Mouse (Mus musculus) hindbrain, embryonic 11.5 days (tissue): ENCODE data around the gene 2210016L21Rik. TPM values are rescaled to one million over a fixed set of nuclear protein-coding genes. Genes with fewer than 3 reads are reported as not detected.

Experiments
- ATAC-seq: fragments of 200-750 bp; cut with Nextera tagmentation; 2 replicates; pipeline ENCODE4 v1.8.0; 2017; ENCODE audit warnings: mild to moderate bottlenecking, moderate TSS enrichment, moderate library complexity; ENCODE audit not compliant: low FRiP score
- DNase-seq: peaks from one replicate; pipeline ENCODE4 v3.0.0-alpha.2; 2015; ENCODE audit warnings: low spot score
- H3K27ac ChIP-seq: fragments of 300-500 bp; sonication (generic); 2 replicates; pipeline ENCODE4 v1.5.1; 2014; ENCODE audit warnings: mild to moderate bottlenecking, low read depth, low read length
- H3K27me3 ChIP-seq: fragments of 300-500 bp; sonication (generic); 2 replicates; pipeline ENCODE4 v1.6.1; 2014; ENCODE audit warnings: mild to moderate bottlenecking, low read length, moderate library complexity, mixed read lengths; ENCODE audit not compliant: control insufficient read depth, insufficient read depth
- H3K36me3 ChIP-seq: fragments of 300-500 bp; sonication (generic); 2 replicates; pipeline ENCODE4 v1.6.1; 2014; ENCODE audit warnings: mild to moderate bottlenecking, low read length, moderate library complexity, mixed read lengths; ENCODE audit not compliant: control insufficient read depth, insufficient read depth
- H3K4me1 ChIP-seq: fragments of 300-500 bp; sonication (generic); replicated peaks from 2 replicates; pipeline ENCODE4 v1.6.1; 2014; ENCODE audit warnings: low read length, mixed read lengths; ENCODE audit not compliant: control insufficient read depth, insufficient read depth
- H3K4me2 ChIP-seq: fragments of 300-500 bp; sonication (generic); replicated peaks from 2 replicates; pipeline ENCODE4 v1.6.1; 2014; ENCODE audit warnings: mild to moderate bottlenecking, low read depth, low read length
- H3K4me3 ChIP-seq: fragments of 300-500 bp; sonication (generic); 2 replicates; pipeline ENCODE4 v1.5.1; 2014; ENCODE audit warnings: low read depth, low read length
- H3K9ac ChIP-seq: fragments of 300-500 bp; sonication (generic); 2 replicates; pipeline ENCODE4 v1.6.1; 2014; ENCODE audit warnings: low read depth, low read length
- H3K9me3 ChIP-seq: fragments of 300-500 bp; sonication (generic); 2 replicates; pipeline ENCODE4 v1.6.1; 2016; ENCODE audit warnings: low read length; ENCODE audit not compliant: control insufficient read depth
- WGBS: fragments of 180-500 bp; shearing (Covaris S2); extraction: QIAGEN DNeasy Blood & Tissue Kit; methylation state at CpG from one replicate; pipeline ENCODE4 v1.1.7; 2014; 5-methylcytosine and 5-hydroxymethylcytosine counted together
- polyA plus RNA-seq: library from polyadenylated mRNA; unstranded; fragments of >200 nt; fragmentation: Nextera tagmentation; extraction: Ambion mirVana; gene quantifications from 2 replicates; pipeline ENCODE4 v1.2.1, GENCODE M21; 2014

Gene 2210016L21Rik
- 48.1 and 57.4 TPM in 2 replicates for polyA plus RNA-seq

DNA sequence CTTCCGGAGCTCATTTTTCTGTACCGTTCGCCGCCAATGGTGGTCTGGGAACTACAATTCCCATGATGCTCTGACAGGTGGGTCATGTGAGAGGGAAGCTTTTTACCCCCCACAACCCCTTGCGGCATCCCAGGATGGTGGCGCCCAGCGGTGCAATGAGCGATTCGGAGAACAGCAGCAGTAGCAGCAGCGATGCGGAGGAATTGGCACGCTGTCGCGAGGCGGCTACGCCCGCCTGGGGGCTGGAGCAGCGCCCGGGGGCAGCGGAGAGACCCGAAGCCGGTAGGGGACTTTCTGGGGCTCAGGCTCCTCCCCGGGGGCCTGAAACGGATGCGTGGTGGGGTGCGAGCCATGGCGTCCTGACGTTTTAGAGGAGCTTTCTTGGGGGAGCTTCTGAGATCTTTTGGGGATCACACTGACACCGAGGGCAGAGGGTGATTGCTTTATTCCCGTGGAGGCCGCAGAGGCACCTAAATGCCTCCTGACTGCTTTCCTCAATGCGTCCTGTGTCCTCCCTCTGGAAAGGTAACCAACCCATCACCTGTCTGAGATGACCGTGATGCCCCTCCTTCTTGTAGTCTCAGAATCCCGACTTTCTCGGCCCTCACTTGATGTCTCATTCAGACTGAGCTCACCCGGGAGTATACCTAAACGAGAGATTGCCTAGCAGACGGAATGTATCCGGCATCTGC is at the start of gene 2210016L21Rik:
Gene 2210016L21Rik (plus strand): TSS at position 85 of the 692 bp plus-strand sequence.
- H3K9me3 ChIP-seq: no peaks in the 10 kb centered on the region
- H3K4me3 ChIP-seq: peak within 1 kb of the TSS; percentile 90
- H3K9ac ChIP-seq: peak within 1 kb of the TSS; percentile 92
- H3K4me2 ChIP-seq: peak within 1 kb of the TSS; percentile 69
- ATAC-seq (peak; percentile 92), DNase-seq (peak; percentile 92)
- 0 out of 2 replicates have a peak, but pooled peaks cover 3% of the 10 kb centered on the region for H3K36me3 ChIP-seq
- WGBS: 2% methylated on average over 39 of the region's 39 CpGs
- peak within 1 kb of the TSS; percentile 76 for H3K27ac ChIP-seq
- no peaks in the 10 kb centered on the region for H3K27me3 ChIP-seq
- H3K4me1 ChIP-seq: no peaks in the 10 kb centered on the region

DNA sequence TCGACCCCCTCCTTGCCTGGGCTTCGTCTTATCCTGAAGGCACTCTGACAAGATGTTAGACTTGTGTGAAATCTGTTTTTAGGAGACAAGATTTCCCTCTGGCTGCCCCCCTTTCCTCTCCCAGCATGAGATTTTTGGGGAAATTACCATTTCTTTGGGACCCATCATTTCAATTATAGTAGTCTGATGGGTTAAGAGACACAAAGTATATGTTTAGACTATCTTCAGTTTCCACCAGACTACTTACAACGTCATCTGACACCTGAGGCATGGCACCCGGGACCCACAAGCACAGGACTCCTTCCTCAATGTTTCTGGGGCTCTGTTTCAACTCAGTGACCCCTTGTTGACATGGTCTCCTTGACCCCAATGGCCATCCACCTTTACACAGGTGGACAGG is 46.4 kb upstream of the 2210016L21Rik start:
- Histone ChIP-seq H3K4me3 (no peak overlapping the region), H3K9ac (no peak overlapping the region), H3K36me3 (no peaks in the 10 kb centered on the region), H3K4me1 (no peaks in the 10 kb centered on the region; the same call in 1 of the 2 replicates), H3K9me3 (no peaks in the 10 kb centered on the region), H3K4me2 (no peak overlapping the region), H3K27me3 (no peaks in the 10 kb centered on the region), H3K27ac (no peak overlapping the region)
- no peak for DNase-seq
- 83% methylated on average over 4 of the region's 4 CpGs for WGBS
- no peak for ATAC-seq

DNA sequence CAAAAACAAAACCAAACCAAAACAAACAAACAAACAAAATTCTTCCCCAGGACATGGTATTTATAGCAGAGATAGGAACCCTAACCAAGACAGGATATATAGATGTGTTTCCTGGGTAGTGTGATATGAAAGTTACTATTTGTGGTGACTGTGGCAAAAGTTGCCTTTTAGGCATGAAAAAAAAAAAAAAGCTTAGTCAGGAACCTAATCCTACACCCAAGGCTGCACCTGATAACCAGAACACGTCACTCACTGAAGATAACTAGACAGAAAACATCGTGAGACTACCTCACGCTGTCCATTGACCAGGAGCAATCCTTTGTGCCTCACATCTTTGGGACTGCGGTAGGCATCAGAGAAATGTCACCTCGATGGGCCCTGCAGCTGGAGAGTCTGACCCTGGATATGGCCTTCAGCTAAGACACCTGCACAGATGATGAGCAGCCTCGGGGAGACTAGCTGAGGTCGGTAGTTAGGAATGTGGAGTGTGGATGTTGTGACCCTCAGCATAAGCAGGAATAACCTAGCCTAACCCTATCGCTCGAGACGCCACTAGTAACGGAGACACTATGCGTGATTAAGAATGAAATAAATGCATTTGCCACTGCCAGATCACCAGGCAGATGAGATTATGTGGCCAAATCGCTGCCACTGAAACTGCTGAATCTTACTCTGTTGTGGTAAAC is 45.1 kb upstream of the 2210016L21Rik start, which contains the start of gene Oasl2:
Gene Oasl2 (plus strand): TSS at position 249 of the 686 bp plus-strand sequence.
- H3K27ac ChIP-seq: no peak within 1 kb of the TSS
- no peaks in the 10 kb centered on the region for H3K36me3 ChIP-seq
- no peak within 1 kb of the TSS for H3K9ac ChIP-seq
- H3K9me3 ChIP-seq: no peaks in the 10 kb centered on the region
- no peak within 1 kb of the TSS for H3K4me2 ChIP-seq
- 70% methylated on average over 13 of the region's 13 CpGs for WGBS
- H3K4me1 ChIP-seq: no peaks in the 10 kb centered on the region; the same call in 1 of the 2 replicates
- H3K4me3 ChIP-seq: no peak within 1 kb of the TSS
- no peaks in the 10 kb centered on the region for H3K27me3 ChIP-seq
- DNase-seq (peak; percentile 3), ATAC-seq (no peak)

GRCm38 (mm10) chr5:114897374-114897793 is 44.6 kb upstream of the 2210016L21Rik start:
- no peak overlapping the region for H3K27ac ChIP-seq
- 14% methylated on average over 7 of the region's 7 CpGs for WGBS
- DNase-seq (no peak), ATAC-seq (no peak)
- H3K36me3 ChIP-seq: no peaks in the 10 kb centered on the region
- no peaks in the 10 kb centered on the region; the same call in 1 of the 2 replicates for H3K4me1 ChIP-seq
- no peak overlapping the region for H3K4me3 ChIP-seq
- no peaks in the 10 kb centered on the region for H3K9me3 ChIP-seq
- no peak overlapping the region for H3K9ac ChIP-seq
- H3K27me3 ChIP-seq: no peaks in the 10 kb centered on the region
- no peak overlapping the region for H3K4me2 ChIP-seq

GRCm38 (mm10) chr5:114898857-114899256 is 43.1 kb upstream of the 2210016L21Rik start:
- H3K4me2 ChIP-seq: no peak overlapping the region
- WGBS: 87% methylated on average over 7 of the region's 7 CpGs
- no peak for DNase-seq
- no peak overlapping the region for H3K9ac ChIP-seq
- no peak for ATAC-seq
- H3K4me1 ChIP-seq: no peaks in the 10 kb centered on the region; the same call in 1 of the 2 replicates
- H3K4me3 ChIP-seq: no peak overlapping the region
- H3K27ac ChIP-seq: no peak overlapping the region
- H3K36me3 ChIP-seq: no peaks in the 10 kb centered on the region
- no peaks in the 10 kb centered on the region for H3K27me3 ChIP-seq
- no peaks in the 10 kb centered on the region for H3K9me3 ChIP-seq

- Histone ChIP-seq H3K27ac (no peak overlapping the region), H3K4me2 (no peak overlapping the region), H3K27me3 (no peaks in the 10 kb centered on the region), H3K4me3 (no peak overlapping the region), H3K9ac (no peak overlapping the region), H3K36me3 (no peaks in the 10 kb centered on the region), H3K4me1 (no peaks in the 10 kb centered on the region; the same call in 1 of the 2 replicates), H3K9me3 (no peaks in the 10 kb centered on the region)
- ATAC-seq (no peak), DNase-seq (peak; percentile 66)
- 40% methylated on average over 1 of the region's 1 CpGs for WGBS
Measured at GRCm38 (mm10) chr5:114902413-114902812, 39.5 kb upstream of the 2210016L21Rik start.

DNA sequence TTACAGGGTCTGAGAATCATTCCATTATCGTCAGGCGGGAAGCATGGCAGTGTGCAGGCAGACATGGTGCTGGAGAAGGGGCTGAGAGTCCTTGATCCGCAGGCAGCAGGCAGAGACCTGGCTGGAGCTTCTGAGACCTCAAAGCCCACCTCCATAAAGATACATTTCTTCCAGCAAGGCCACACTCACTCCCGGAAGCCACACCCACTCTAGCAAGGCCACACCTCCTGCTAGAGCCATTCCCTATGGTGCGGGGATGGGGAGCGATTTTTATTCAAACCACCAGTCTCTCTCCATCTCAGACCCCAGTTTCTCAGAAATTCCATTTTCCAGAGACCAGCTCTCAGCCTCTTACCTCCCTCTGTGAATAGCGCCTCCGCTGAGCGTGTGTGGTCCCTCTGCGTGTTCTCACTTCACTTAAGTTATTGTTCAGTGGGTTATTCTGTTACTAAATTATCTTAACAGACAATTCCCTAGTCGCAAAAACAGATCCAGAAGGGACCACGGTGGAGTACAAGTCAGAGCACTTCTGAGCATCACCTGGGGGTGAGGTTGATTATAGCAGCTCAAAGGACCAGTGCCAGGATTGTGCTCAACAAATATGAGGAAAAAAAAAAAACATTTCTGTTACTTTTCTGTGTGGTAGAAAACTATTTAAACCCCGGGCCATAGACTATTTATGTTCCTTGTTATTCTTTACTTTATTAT is 33.2 kb upstream of the 2210016L21Rik start:
- Histone ChIP-seq H3K27ac (no peak overlapping the region), H3K9me3 (no peaks in the 10 kb centered on the region), H3K9ac (no peak overlapping the region), H3K27me3 (no peaks in the 10 kb centered on the region), H3K4me2 (no peak overlapping the region), H3K4me3 (no peak overlapping the region), H3K4me1 (no peaks in the 10 kb centered on the region), H3K36me3 (no peaks in the 10 kb centered on the region)
- DNase-seq (peak; percentile 11), ATAC-seq (no peak)
- WGBS: 50% methylated on average over 13 of the region's 13 CpGs

- H3K4me1 ChIP-seq: no peaks in the 10 kb centered on the region
- no peak overlapping the region for H3K4me2 ChIP-seq
- H3K27ac ChIP-seq: no peak overlapping the region
- no peaks in the 10 kb centered on the region for H3K27me3 ChIP-seq
- H3K36me3 ChIP-seq: no peaks in the 10 kb centered on the region
- ATAC-seq (no peak), DNase-seq (no peak)
- no peak overlapping the region for H3K4me3 ChIP-seq
- H3K9ac ChIP-seq: no peak overlapping the region
- H3K9me3 ChIP-seq: no peaks in the 10 kb centered on the region
- WGBS: 78% methylated on average over 4 of the region's 4 CpGs
Measured at GRCm38 (mm10) chr5:114913686-114914085, 28.3 kb upstream of the 2210016L21Rik start.
